Mouse (Mus musculus): ENCODE results near the gene Mcat. TPM values are rescaled to one million over a fixed set of nuclear protein-coding genes. Genes with fewer than 3 reads are reported as not detected.
A peak's percentile ranks its signal among the peaks of the same experiment; 100 is the strongest.

Mcat gene
- polyA plus RNA-seq, 1 experiment from 2014 or later, result 30.3 TPM

GRCm38 (mm10) chr15:83534960-83535889 is 28.4 kb downstream of the Mcat start:
- no peak for ATAC-seq
- no peaks in the 10 kb centered on the region for H3K27me3 ChIP-seq (ENCODE audit: control insufficient read depth, insufficient read depth, low read depth, low read length)
- no peak overlapping the region for H3K4me3 ChIP-seq (ENCODE audit: low read depth, low read length)
- 82% methylated on average over 17 of the region's 17 CpGs for WGBS
- no peaks in the 10 kb centered on the region for H3K9me3 ChIP-seq (replicated peaks; ENCODE audit: control insufficient read depth, low read length, poor library complexity, severe bottlenecking)
- H3K27ac ChIP-seq (ENCODE audit: low read length), result no peak overlapping the region
- H3K4me2 ChIP-seq (ENCODE audit: low read length), result no peak overlapping the region
- no peaks in the 10 kb centered on the region for H3K4me1 ChIP-seq (ENCODE audit: control insufficient read depth, insufficient read depth, low read length)
- H3K36me3 ChIP-seq (ENCODE audit: control insufficient read depth, insufficient read depth, low read length), result no peaks in the 10 kb centered on the region
- no peak overlapping the region for H3K9ac ChIP-seq (ENCODE audit: low read depth, low read length)

GRCm38 (mm10) chr15:83532606-83533005 is 31.0 kb downstream of the Mcat start:
- Histone ChIP-seq H3K36me3 (ENCODE audit: control insufficient read depth, insufficient read depth, low read length) (no peaks in the 10 kb centered on the region), H3K27me3 (ENCODE audit: control insufficient read depth, insufficient read depth, low read depth, low read length) (peaks cover 5% of the 10 kb centered on the region; the same call in 1 of the 2 replicates), H3K4me2 (ENCODE audit: low read length) (no peak overlapping the region), H3K27ac (ENCODE audit: low read length) (no peak overlapping the region), H3K4me3 (ENCODE audit: low read depth, low read length) (no peak overlapping the region), H3K4me1 (ENCODE audit: control insufficient read depth, insufficient read depth, low read length) (no peaks in the 10 kb centered on the region), H3K9ac (ENCODE audit: low read depth, low read length) (no peak overlapping the region), H3K9me3 (replicated peaks; ENCODE audit: control insufficient read depth, low read length, poor library complexity, severe bottlenecking) (no peaks in the 10 kb centered on the region)
- no peak for ATAC-seq
- 82% methylated on average over 7 of the region's 7 CpGs for WGBS

- Histone ChIP-seq H3K27me3 (ENCODE audit: control insufficient read depth, insufficient read depth, low read depth, low read length) (peaks cover 10% of the 10 kb centered on the region; the same call in 1 of the 2 replicates), H3K4me3 (ENCODE audit: low read depth, low read length) (no peak overlapping the region), H3K9ac (ENCODE audit: low read depth, low read length) (no peak overlapping the region), H3K4me2 (ENCODE audit: low read length) (no peak overlapping the region), H3K27ac (ENCODE audit: low read length) (no peak overlapping the region), H3K36me3 (ENCODE audit: control insufficient read depth, insufficient read depth, low read length) (no peaks in the 10 kb centered on the region), H3K9me3 (replicated peaks; ENCODE audit: control insufficient read depth, low read length, poor library complexity, severe bottlenecking) (no peaks in the 10 kb centered on the region), H3K4me1 (ENCODE audit: control insufficient read depth, insufficient read depth, low read length) (peaks cover under 1% of the 10 kb centered on the region)
- ATAC-seq, result no peak
- 91% methylated on average over 4 of the region's 5 CpGs for WGBS
Observed at GRCm38 (mm10) chr15:83531961-83532469, 31.6 kb downstream of the Mcat start.

- Histone ChIP-seq H3K4me3 (ENCODE audit: low read depth, low read length) (no peak overlapping the region), H3K9ac (ENCODE audit: low read depth, low read length) (no peak overlapping the region), H3K36me3 (ENCODE audit: control insufficient read depth, insufficient read depth, low read length) (no peaks in the 10 kb centered on the region), H3K27me3 (ENCODE audit: control insufficient read depth, insufficient read depth, low read depth, low read length) (peaks cover 20% of the 10 kb centered on the region), H3K9me3 (replicated peaks; ENCODE audit: control insufficient read depth, low read length, poor library complexity, severe bottlenecking) (no peaks in the 10 kb centered on the region), H3K4me1 (ENCODE audit: control insufficient read depth, insufficient read depth, low read length) (peaks cover 10% of the 10 kb centered on the region), H3K4me2 (ENCODE audit: low read length) (no peak overlapping the region), H3K27ac (ENCODE audit: low read length) (no peak overlapping the region)
- ATAC-seq, result no peak
- WGBS, result 87% methylated on average over 6 of the region's 6 CpGs
Observed at GRCm38 (mm10) chr15:83530688-83531087, 32.9 kb downstream of the Mcat start.

- H3K9me3 ChIP-seq (replicated peaks; ENCODE audit: control insufficient read depth, low read length, poor library complexity, severe bottlenecking), result no peaks in the 10 kb centered on the region
- H3K4me3 ChIP-seq (ENCODE audit: low read depth, low read length), result no peak overlapping the region
- H3K27ac ChIP-seq (ENCODE audit: low read length), result no peak overlapping the region
- H3K9ac ChIP-seq (ENCODE audit: low read depth, low read length), result no peak overlapping the region
- 83% methylated on average over 9 of the region's 9 CpGs for WGBS
- ATAC-seq, result no peak
- no peaks in the 10 kb centered on the region for H3K36me3 ChIP-seq (ENCODE audit: control insufficient read depth, insufficient read depth, low read length)
- peaks cover 24% of the 10 kb centered on the region for H3K27me3 ChIP-seq (ENCODE audit: control insufficient read depth, insufficient read depth, low read depth, low read length)
- H3K4me2 ChIP-seq (ENCODE audit: low read length), result no peak overlapping the region
- peaks cover 10% of the 10 kb centered on the region for H3K4me1 ChIP-seq (ENCODE audit: control insufficient read depth, insufficient read depth, low read length)
Observed at GRCm38 (mm10) chr15:83530233-83530632, 33.4 kb downstream of the Mcat start.

GRCm38 (mm10) chr15:83529765-83530164 is 33.8 kb downstream of the Mcat start:
- Histone ChIP-seq H3K27me3 (ENCODE audit: control insufficient read depth, insufficient read depth, low read depth, low read length) (peaks cover 24% of the 10 kb centered on the region), H3K4me1 (ENCODE audit: control insufficient read depth, insufficient read depth, low read length) (peaks cover 10% of the 10 kb centered on the region), H3K9me3 (replicated peaks; ENCODE audit: control insufficient read depth, low read length, poor library complexity, severe bottlenecking) (no peaks in the 10 kb centered on the region), H3K4me2 (ENCODE audit: low read length) (no peak overlapping the region), H3K36me3 (ENCODE audit: control insufficient read depth, insufficient read depth, low read length) (no peaks in the 10 kb centered on the region), H3K4me3 (ENCODE audit: low read depth, low read length) (no peak overlapping the region), H3K9ac (ENCODE audit: low read depth, low read length) (no peak overlapping the region), H3K27ac (ENCODE audit: low read length) (no peak overlapping the region)
- WGBS, result 85% methylated on average over 5 of the region's 5 CpGs
- ATAC-seq, result no peak

- Histone ChIP-seq H3K4me3 (ENCODE audit: low read depth, low read length) (no peak overlapping the region), H3K9me3 (replicated peaks; ENCODE audit: control insufficient read depth, low read length, poor library complexity, severe bottlenecking) (no peaks in the 10 kb centered on the region), H3K36me3 (ENCODE audit: control insufficient read depth, insufficient read depth, low read length) (no peaks in the 10 kb centered on the region), H3K9ac (ENCODE audit: low read depth, low read length) (no peak overlapping the region), H3K27ac (ENCODE audit: low read length) (no peak overlapping the region), H3K4me2 (ENCODE audit: low read length) (no peak overlapping the region), H3K4me1 (ENCODE audit: control insufficient read depth, insufficient read depth, low read length) (peaks cover 10% of the 10 kb centered on the region), H3K27me3 (ENCODE audit: control insufficient read depth, insufficient read depth, low read depth, low read length) (peaks cover 24% of the 10 kb centered on the region)
- WGBS, result 76% methylated on average over 4 of the region's 4 CpGs
- ATAC-seq, result no peak
Observed at GRCm38 (mm10) chr15:83528892-83529291, 34.7 kb downstream of the Mcat start.

GRCm38 (mm10) chr15:83527747-83528146 is 35.8 kb downstream of the Mcat start:
- H3K4me3 ChIP-seq (ENCODE audit: low read depth, low read length), result no peak overlapping the region
- H3K27ac ChIP-seq (ENCODE audit: low read length), result no peak overlapping the region
- H3K9me3 ChIP-seq (replicated peaks; ENCODE audit: control insufficient read depth, low read length, poor library complexity, severe bottlenecking), result no peaks in the 10 kb centered on the region
- H3K4me2 ChIP-seq (ENCODE audit: low read length), result no peak overlapping the region
- no peaks in the 10 kb centered on the region for H3K36me3 ChIP-seq (ENCODE audit: control insufficient read depth, insufficient read depth, low read length)
- peaks cover 24% of the 10 kb centered on the region for H3K27me3 ChIP-seq (ENCODE audit: control insufficient read depth, insufficient read depth, low read depth, low read length)
- no peak overlapping the region for H3K9ac ChIP-seq (ENCODE audit: low read depth, low read length)
- WGBS, result 68% methylated on average over 2 of the region's 2 CpGs
- no peak for ATAC-seq
- peaks cover 16% of the 10 kb centered on the region for H3K4me1 ChIP-seq (ENCODE audit: control insufficient read depth, insufficient read depth, low read length)

- H3K27ac ChIP-seq (ENCODE audit: low read length), result no peak overlapping the region
- whole genome bisulfite sequencing, result 1% methylated on average over 26 of the region's 26 CpGs
- H3K4me3 ChIP-seq (ENCODE audit: low read depth, low read length), result peak overlapping the region; percentile 45
- peak overlapping the region; percentile 55 for H3K9ac ChIP-seq (ENCODE audit: low read depth, low read length)
- peak overlapping the region; percentile 89 for H3K4me2 ChIP-seq (ENCODE audit: low read length)
- ATAC-seq, result no peak
- H3K9me3 ChIP-seq (replicated peaks; ENCODE audit: control insufficient read depth, low read length, poor library complexity, severe bottlenecking), result no peaks in the 10 kb centered on the region
- peaks cover 24% of the 10 kb centered on the region for H3K27me3 ChIP-seq (ENCODE audit: control insufficient read depth, insufficient read depth, low read depth, low read length)
- H3K36me3 ChIP-seq (ENCODE audit: control insufficient read depth, insufficient read depth, low read length), result no peaks in the 10 kb centered on the region
- peaks cover 16% of the 10 kb centered on the region for H3K4me1 ChIP-seq (ENCODE audit: control insufficient read depth, insufficient read depth, low read length)
Observed at GRCm38 (mm10) chr15:83527092-83527437, 36.5 kb downstream of the Mcat start.

Data from midbrain, embryonic 16.5 days (tissue).